11 mouse cellular contexts compared by ENCODE assay signal in the genomic region with DNA sequence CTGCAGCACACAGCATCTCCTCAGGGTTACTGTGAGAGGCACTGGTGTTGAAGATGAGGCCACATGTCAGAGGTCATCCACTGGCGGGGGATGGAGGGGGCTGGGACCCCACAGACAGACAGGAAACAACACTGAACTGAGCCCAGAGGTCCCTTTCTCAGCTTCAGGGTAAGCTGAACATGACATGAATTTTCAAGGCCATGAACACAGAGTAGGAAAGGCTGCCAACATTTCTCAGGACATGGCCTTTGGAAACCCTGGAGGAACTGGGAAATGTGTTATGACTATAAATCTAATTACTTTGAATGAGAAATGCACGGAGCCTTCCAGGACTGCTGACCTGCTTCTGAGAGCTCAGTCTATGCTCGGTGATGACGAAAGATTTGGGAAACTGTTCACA.
DNase-seq lines count a peak whose midpoint lies in the region; ATAC-seq lines count a peak whose summit lies in the region.
"Had no signal": no experiment of that assay in that cellular context is flagged by ENCODE, and none has a peak within 500 bp of the region (broad histone marks: within the 10 kb centered on the region; RNA-seq: fewer than 3 reads in every experiment).

No protein-coding gene starts in this region.

- ATAC-seq in limb, embryonic 12.5 days (ENCODE audit: insufficient number of reproducible peaks, insufficient read depth, low FRiP score, low TSS enrichment, low read depth) = no peak
- no peak for ATAC-seq in CD4-positive, CD25-positive, alpha-beta regulatory T cell, adult 4 months

- H3K4me3 ChIP-seq in limb, embryonic 12.5 days (replicated peaks) = no peak overlapping the region
- H3K4me3 ChIP-seq in limb, embryonic 10.5 days = no peak overlapping the region
- H3K4me3 ChIP-seq: forebrain, embryonic 12.5 days; liver, embryonic 13.5 days; myocyte had no signal

- H3K4me1 ChIP-seq in limb, embryonic 12.5 days (replicated peaks) = 0 out of 2 replicates have a peak, but pooled peaks cover 2% of the 10 kb centered on the region
- H3K4me1 ChIP-seq in limb, embryonic 10.5 days = peaks cover 3% of the 10 kb centered on the region; the same call in 1 of the 2 replicates
- H3K4me1 ChIP-seq: forebrain, embryonic 12.5 days; liver, embryonic 13.5 days had no signal

- no peaks in the 10 kb centered on the region for H3K27me3 ChIP-seq in limb, embryonic 12.5 days
- H3K27me3 ChIP-seq in limb, embryonic 10.5 days (ENCODE audit: low read depth, poor library complexity, severe bottlenecking) = no peaks in the 10 kb centered on the region
- H3K27me3 ChIP-seq: forebrain, embryonic 12.5 days; liver, embryonic 13.5 days had no signal

- DNase-seq in cerebellum, adult 11-12 months = peak; percentile 15
- no peak for DNase-seq in cerebellum, adult 18-20 months
- DNase-seq in limb, embryonic 10.5 days (ENCODE audit: low spot score) = no peak
- peak; percentile 29 to 55 for DNase-seq in kidney, adult 8-10 months
- DNase-seq in lung, postnatal 36 days = peak; percentile 2
- no peak for DNase-seq in embryo, embryonic 9.5 days (ENCODE audit: extremely low spot score)
- DNase-seq: liver, embryonic 13.5 days had no signal

- 68% methylated on average over 4 of the region's 4 CpGs for WGBS in limb, embryonic 12.5 days
- WGBS in limb, embryonic 10.5 days = 72% methylated on average over 4 of the region's 4 CpGs

- no peaks in the 10 kb centered on the region for H3K36me3 ChIP-seq in limb, embryonic 12.5 days
- H3K36me3 ChIP-seq in limb, embryonic 10.5 days = no peaks in the 10 kb centered on the region
- H3K36me3 ChIP-seq: forebrain, embryonic 12.5 days; liver, embryonic 13.5 days had no signal

- peak overlapping the region; percentile 9; the same call in 1 of the 2 replicates for H3K27ac ChIP-seq in limb, embryonic 12.5 days
- no peak overlapping the region for H3K27ac ChIP-seq in limb, embryonic 10.5 days
- H3K27ac ChIP-seq: forebrain, embryonic 12.5 days; liver, embryonic 13.5 days had no signal

- no peak overlapping the region for H3K4me2 ChIP-seq in limb, embryonic 12.5 days
- H3K4me2 ChIP-seq: forebrain, embryonic 12.5 days; liver, embryonic 13.5 days had no signal

- H3K9me3 ChIP-seq in limb, embryonic 12.5 days = no peaks in the 10 kb centered on the region
- H3K9me3 ChIP-seq in limb, embryonic 10.5 days (replicated peaks) = no peaks in the 10 kb centered on the region
- H3K9me3 ChIP-seq: forebrain, embryonic 12.5 days; liver, embryonic 13.5 days had no signal

- H3K9ac ChIP-seq in limb, embryonic 12.5 days (replicated peaks) = no peak overlapping the region
- H3K9ac ChIP-seq: forebrain, embryonic 12.5 days; liver, embryonic 13.5 days had no signal

Comparison
In these comparisons a context has a peak if more than half of its experiments do, and no peak if none do; other contexts are left out.
1. DNase-seq: peak in cerebellum, adult 11-12 months (single experiment), kidney, adult 8-10 months (2 of 2) and lung, postnatal 36 days (single experiment); none in cerebellum, adult 18-20 months (0 of 2), limb, embryonic 10.5 days (single experiment) and embryo, embryonic 9.5 days (single experiment).